Mouse (Mus musculus): ENCODE measurements at regions not wholly inside any gene's neighbourhood (a gene's known extent, or its start where the extent isn't known, plus 50 kb on each side); places are given as distances from the start of the nearest gene placed in this dataset.

DNA sequence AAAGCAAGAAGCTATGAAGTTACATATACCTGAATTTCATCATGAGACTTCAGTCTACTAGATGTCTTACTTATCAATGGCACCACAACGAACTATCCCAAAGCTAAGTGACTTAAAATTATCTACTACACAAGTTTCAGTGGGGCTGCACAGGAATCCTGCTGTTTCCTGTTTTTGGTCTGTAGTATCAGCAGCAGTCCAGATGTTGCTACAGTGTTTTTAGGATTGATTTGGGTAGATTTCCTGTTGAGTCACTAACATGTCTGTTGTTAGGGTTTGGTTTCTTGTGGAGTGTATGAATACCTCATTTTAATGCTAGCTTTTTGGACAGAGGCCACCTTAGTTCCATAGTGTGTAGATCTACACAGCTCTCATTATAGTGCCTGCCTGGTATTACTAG is 120.8 kb upstream of the Thumpd2 start:
- DNase-seq (ENCODE audit: low spot score): no peak

- no peak for DNase-seq (ENCODE audit: low spot score)
These were observed 116.0 kb upstream of the Thumpd2 start for GRCm38 (mm10) chr17:81180813-81181424.

DNA sequence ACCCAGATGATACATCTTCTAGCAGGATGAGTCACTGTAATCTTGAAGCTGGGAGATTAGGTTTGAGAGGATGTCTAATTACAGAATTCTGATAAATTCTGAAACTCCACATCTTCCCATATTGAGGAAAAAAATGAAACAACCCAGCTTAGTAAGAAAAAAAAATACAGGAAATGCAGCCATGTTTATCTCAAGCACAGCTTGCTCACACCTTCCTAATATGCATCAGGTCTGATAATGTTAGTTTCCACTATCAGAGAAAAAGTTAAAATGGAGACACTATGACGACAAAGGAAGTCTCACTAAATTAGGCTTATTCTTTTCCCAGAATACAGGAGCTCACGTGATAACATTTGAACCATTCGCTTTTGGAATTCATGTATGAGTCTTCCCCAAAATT is 111.4 kb upstream of the Thumpd2 start:
- DNase-seq (ENCODE audit: low spot score): no peak

DNA sequence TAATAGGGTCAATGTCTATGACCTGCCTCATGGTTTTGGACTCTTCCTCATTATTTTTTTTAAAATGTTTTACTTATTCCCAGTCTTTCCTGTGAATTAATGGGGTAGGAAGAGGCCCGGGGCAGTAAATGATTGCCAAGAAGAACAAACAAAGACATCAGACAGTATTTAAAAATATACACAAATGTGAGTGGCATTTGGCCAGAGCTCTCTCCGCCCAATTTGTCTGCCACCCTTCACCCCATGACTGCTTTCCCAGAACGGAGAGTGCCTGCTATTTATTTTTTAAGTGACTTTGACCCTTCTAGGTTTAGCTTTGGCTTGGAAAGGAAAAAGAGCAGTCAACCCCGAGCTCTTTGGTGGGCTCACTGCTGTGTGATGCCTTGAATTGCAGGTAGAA is 111.0 kb upstream of the Thumpd2 start:
- DNase-seq (ENCODE audit: low spot score): no peak

DNA sequence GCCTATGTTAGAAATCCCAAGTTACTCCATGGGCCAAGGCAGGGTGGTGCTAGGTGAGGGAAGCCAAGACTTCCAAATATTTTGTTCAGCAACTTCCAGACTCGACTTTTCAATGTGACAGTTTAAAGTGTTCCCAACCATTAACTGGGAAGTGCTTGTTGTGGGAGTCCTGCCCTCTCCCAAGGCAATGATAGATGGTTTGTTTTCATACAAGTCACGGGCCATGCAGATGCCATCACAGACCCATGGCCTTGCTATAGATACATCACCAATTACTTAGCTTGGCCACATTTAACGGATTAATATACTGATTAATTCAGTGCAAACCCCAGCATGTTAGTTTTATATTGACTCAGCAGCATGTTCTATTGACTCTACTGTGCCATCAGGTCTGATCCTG is 108.1 kb upstream of the Thumpd2 start:
- DNase-seq (ENCODE audit: low spot score): no peak

GRCm38 (mm10) chr17:81169118-81169517 is 104.2 kb upstream of the Thumpd2 start:
- DNase-seq (ENCODE audit: low spot score): no peak

GRCm38 (mm10) chr17:81150730-81151129 is 85.8 kb upstream of the Thumpd2 start:
- DNase-seq (ENCODE audit: low spot score): no peak

GRCm38 (mm10) chr17:81134702-81135101 is 69.8 kb upstream of the Thumpd2 start:
- no peak for DNase-seq (ENCODE audit: low spot score)

DNA sequence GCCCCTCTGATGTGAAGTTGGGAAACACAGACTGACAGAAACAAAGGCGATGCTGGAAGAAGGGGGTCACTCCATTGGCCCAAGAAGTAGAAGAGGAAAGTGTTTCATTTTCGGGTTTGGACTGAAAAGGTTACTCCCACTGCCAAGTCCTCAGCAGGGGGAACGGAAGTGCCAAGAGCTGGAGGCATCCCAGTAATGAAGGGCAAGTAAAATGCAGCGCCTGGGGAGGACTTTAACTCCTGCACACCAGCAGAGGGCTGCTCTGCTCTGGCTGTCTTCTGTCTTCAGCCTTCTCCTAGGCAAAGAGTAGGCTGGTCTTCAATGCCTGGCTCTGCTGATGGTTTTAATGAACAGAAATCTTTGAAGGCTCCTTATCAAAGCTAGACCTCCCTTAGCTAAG is 68.3 kb upstream of the Thumpd2 start:
- no peak for DNase-seq (ENCODE audit: low spot score)
